Mouse (Mus musculus): ENCODE data around the gene Zfp729a.

DNA sequence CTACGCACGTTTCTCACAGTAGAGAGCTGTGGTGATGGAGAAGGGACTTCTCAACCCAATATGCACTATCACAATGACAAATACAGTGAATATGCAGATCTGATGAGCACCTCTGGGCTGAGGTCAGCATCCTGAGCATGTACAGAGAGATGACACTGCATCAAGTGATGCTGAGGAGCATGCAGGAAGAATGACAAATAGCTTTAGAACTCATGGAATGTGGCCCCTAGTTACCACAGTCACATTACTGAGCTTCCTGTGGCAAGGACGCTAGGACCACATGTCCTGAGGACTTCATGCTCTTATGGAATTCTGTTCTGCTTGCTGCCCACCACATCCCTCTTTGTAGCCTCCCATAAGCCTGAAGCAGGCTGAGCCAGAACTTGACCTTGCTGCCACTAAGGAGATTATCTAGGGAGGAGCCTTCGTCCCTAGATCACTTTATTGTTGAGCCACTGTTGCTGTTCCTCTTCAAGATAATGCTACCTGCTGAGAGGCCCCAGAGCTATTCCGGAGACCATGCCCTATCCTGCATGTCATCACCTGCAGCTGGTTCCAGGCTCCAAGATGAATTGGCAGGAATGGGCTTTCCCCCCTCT is 64.9 kb downstream of the Zfp729a start:
- TF ChIP-seq HCFC1 (IDR thresholded peaks at IDR 0.05; ENCODE audit: borderline replicate concordance, insufficient read depth, low read length) (no peak), MAFK (IDR thresholded peaks at IDR 0.05; ENCODE audit: insufficient read depth, low read depth, low read length) (no peak), CHD2 (IDR thresholded peaks at IDR 0.05; ENCODE audit: low read depth, low read length) (no peak)
